Mouse (Mus musculus) hindbrain, postnatal 0 days (tissue): Measurements from ENCODE around the gene Myadml2. TPM values are rescaled to one million over a fixed set of nuclear protein-coding genes. Genes with fewer than 3 reads are reported as not detected.

Experiments used
- ATAC-seq: fragments of 200-750 bp; cut with Nextera tagmentation; 2 replicates; pipeline ENCODE4 v1.8.0; 2017; ENCODE audit warnings: mild to moderate bottlenecking, moderate TSS enrichment, moderate library complexity
- DNase-seq: peaks from one replicate; pipeline ENCODE4 v3.0.0-alpha.2; 2015; ENCODE audit warnings: low spot score
- H3K27ac ChIP-seq: fragments of 300-500 bp; sonication (generic); 2 replicates; pipeline ENCODE4 v1.5.1; 2014; ENCODE audit warnings: mild to moderate bottlenecking
- H3K27me3 ChIP-seq: fragments of 300-500 bp; sonication (generic); 2 replicates; pipeline ENCODE4 v1.6.1; 2014; ENCODE audit warnings: low read length, mixed read lengths; ENCODE audit not compliant: insufficient read depth
- H3K36me3 ChIP-seq: fragments of 300-500 bp; sonication (generic); 2 replicates; pipeline ENCODE4 v1.6.1; 2014; ENCODE audit warnings: low read length, mixed read lengths; ENCODE audit not compliant: insufficient read depth
- H3K4me1 ChIP-seq: fragments of 300-500 bp; sonication (generic); 2 replicates; pipeline ENCODE4 v1.6.1; 2014; ENCODE audit warnings: antibody characterized with exemption, low read length, mixed read lengths; ENCODE audit not compliant: insufficient read depth
- H3K4me2 ChIP-seq: fragments of 300-500 bp; sonication (generic); 2 replicates; pipeline ENCODE4 v1.6.1; 2014; ENCODE audit warnings: low read depth, mild to moderate bottlenecking, low read length, moderate library complexity, mixed read lengths
- H3K4me3 ChIP-seq: fragments of 300-500 bp; sonication (generic); 2 replicates; pipeline ENCODE4 v1.5.1; 2014; ENCODE audit warnings: low read length
- H3K9ac ChIP-seq: fragments of 300-500 bp; sonication (generic); replicated peaks from 2 replicates; pipeline ENCODE4 v1.6.1; 2014; ENCODE audit warnings: mild to moderate bottlenecking, low read length, moderate library complexity, mixed read lengths
- H3K9me3 ChIP-seq: fragments of 300-500 bp; sonication (generic); 2 replicates; pipeline ENCODE4 v1.6.1; 2016; ENCODE audit warnings: low read length, mixed read lengths
- CTCF ChIP-seq: IDR thresholded peaks from 2 replicates; pipeline ENCODE4 v1.5.1; 2016; ENCODE audit warnings: antibody characterized with exemption, control low read depth, low read depth
- WGBS: fragments of 180-500 bp; shearing (Covaris S2); extraction: QIAGEN DNeasy Blood & Tissue Kit; methylation state at CpG from one replicate; pipeline ENCODE4 v1.1.7; 2014; 5-methylcytosine and 5-hydroxymethylcytosine counted together
- microRNA-seq, 2 experiments: library from miRNA; unstranded; fragments of <30 nt; microRNA quantifications; one replicate each; pipeline ENCODE4; 2016
- polyA plus RNA-seq: library from polyadenylated mRNA; unstranded; fragments of >200 nt; fragmentation: Nextera tagmentation; extraction: Ambion mirVana; gene quantifications from 2 replicates; pipeline ENCODE4 v1.2.1, GENCODE M21; 2015
- total RNA-seq: library from RNA; depleted of rRNA; stranded (reverse); fragments of >200 nt; gene quantifications from 2 replicates; pipeline ENCODE4 v1.2.3, GENCODE M21; 2014; rRNA removed

The Myadml2 gene
- total and polyA plus RNA-seq, 2 experiments from 2014 or later, result 1.3 to 1.5 TPM

DNA sequence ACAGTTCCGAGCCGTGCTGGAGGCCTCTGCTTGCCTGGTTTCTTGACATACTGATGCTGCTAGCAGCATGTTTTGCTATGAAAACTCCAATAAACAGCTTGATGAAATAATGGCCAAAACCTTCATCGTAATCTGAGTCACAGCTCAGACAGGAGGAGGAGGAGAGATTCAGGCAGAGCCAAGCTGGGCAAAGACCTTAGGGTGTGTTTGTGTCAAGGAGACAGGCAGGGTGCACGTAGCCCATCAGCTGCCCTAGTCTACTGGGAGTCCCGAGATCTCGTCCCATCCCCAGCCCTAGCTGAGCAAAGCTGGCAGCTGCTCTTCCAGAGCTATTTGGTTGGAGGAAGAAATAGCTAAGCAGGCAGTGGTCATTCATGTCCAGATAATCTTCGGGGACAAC, 42.3 kb downstream of the Myadml2 start:
- no peak for TF ChIP-seq CTCF
- H3K4me2 ChIP-seq, result no peak overlapping the region
- no peak overlapping the region for H3K9ac ChIP-seq
- ATAC-seq (no peak), DNase-seq (no peak)
- no peaks in the 10 kb centered on the region for H3K27me3 ChIP-seq
- 85% methylated on average over 7 of the region's 7 CpGs for WGBS
- 0 out of 2 replicates have a peak, but pooled peaks cover 6% of the 10 kb centered on the region for H3K4me1 ChIP-seq
- H3K27ac ChIP-seq, result no peak overlapping the region
- peaks cover 29% of the 10 kb centered on the region for H3K36me3 ChIP-seq
- H3K4me3 ChIP-seq, result no peak overlapping the region
- H3K9me3 ChIP-seq, result no peaks in the 10 kb centered on the region

- no peaks in the 10 kb centered on the region for H3K9me3 ChIP-seq
- WGBS, result 89% methylated on average over 2 of the region's 2 CpGs
- no peak overlapping the region for H3K4me3 ChIP-seq
- no peak for TF ChIP-seq CTCF
- no peak for ATAC-seq
- DNase-seq, result no peak
- H3K36me3 ChIP-seq, result peaks cover 31% of the 10 kb centered on the region
- no peak overlapping the region for H3K27ac ChIP-seq
- no peak overlapping the region for H3K4me2 ChIP-seq
- no peaks in the 10 kb centered on the region for H3K27me3 ChIP-seq
- no peak overlapping the region for H3K9ac ChIP-seq
- peaks cover 8% of the 10 kb centered on the region; the same call in 1 of the 2 replicates for H3K4me1 ChIP-seq
Observed at GRCm38 (mm10) chr11:120603545-120603944, 44.4 kb downstream of the Myadml2 start.

DNA sequence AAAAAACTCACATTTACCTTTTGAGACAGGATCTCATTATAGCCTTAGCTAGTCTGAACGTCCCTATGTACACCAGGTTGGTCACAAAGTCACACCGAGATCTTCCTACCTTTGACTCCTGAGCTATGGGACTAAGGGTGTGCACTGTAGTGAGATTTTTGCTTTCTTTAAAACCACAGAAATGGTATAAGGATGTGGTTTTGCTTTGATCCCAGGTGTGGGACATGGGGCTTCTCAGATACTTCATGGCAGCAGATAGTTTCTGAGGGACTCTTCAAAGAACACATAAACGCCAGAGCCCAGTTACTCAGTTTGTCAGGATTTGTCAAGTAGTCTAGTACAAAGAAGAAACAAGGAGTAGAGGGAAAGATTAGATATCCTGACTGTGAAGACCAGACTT, 47.2 kb downstream of the Myadml2 start:
- no peak overlapping the region for H3K4me2 ChIP-seq
- H3K9ac ChIP-seq, result no peak overlapping the region
- H3K36me3 ChIP-seq, result peaks cover 38% of the 10 kb centered on the region
- DNase-seq (no peak), ATAC-seq (no peak)
- TF ChIP-seq CTCF, result no peak
- no peak overlapping the region for H3K4me3 ChIP-seq
- H3K4me1 ChIP-seq, result peaks cover 12% of the 10 kb centered on the region
- H3K27ac ChIP-seq, result no peak overlapping the region
- no peaks in the 10 kb centered on the region for H3K9me3 ChIP-seq
- WGBS, result 97% methylated on average over 3 of the region's 3 CpGs
- H3K27me3 ChIP-seq, result no peaks in the 10 kb centered on the region

GRCm38 (mm10) chr11:120598990-120599549, 48.9 kb downstream of the Myadml2 start:
- Histone ChIP-seq H3K27ac (peak overlapping the region; percentile 94), H3K36me3 (peaks cover 41% of the 10 kb centered on the region), H3K9me3 (no peaks in the 10 kb centered on the region), H3K27me3 (no peaks in the 10 kb centered on the region), H3K9ac (peak overlapping the region; percentile 94), H3K4me2 (peak overlapping the region; percentile 90), H3K4me1 (peaks cover 12% of the 10 kb centered on the region), H3K4me3 (peak overlapping the region; percentile 97)
- DNase-seq, result no peak
- WGBS, result 46% methylated on average over 17 of the region's 17 CpGs
- ATAC-seq, result no peak
- no peak for TF ChIP-seq CTCF

DNA sequence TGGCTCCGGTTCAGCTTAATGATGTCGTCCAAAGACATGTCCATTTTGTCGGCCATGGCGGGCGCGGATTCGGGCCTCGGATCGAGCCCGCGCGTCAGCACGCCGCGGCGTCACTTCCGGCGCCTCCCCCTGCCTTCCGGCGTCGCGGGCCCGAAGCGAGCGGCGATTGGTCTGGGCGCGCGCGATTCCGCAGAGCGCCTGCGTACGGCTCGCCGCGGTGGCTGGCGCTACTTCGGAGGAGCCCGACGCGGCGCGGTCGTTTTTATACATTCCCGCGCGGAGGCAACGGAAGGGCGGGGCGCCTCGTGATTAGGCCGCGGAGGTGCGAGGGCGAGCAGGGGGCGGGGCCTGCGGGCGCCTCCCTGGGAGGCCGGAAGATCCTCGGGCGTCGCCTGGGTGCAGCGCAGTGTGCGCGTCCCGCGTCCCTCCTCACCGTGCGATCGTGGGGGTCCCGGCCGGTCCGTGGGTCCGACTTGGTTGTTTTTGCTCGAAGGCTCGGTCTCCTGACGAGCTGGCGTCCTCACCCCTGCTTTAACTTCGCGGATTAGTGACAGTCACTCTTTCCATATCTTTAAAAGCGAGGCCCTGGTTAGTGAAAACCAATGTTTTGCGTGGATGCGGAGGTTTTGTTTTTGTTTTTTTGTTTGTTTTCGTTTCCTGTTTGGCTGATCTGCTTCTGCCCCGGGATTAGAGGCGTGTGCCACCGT, 49.5 kb downstream of the Myadml2 start, which contains the start of the genes Alyref and Anapc11:
TSS of gene Alyref (minus strand) at position 83 of the 707 bp plus-strand sequence.
TSS of gene Anapc11 (plus strand) at position 139 of the 707 bp plus-strand sequence.
- TF ChIP-seq CTCF, result no peak
- Histone ChIP-seq H3K9ac (peak within 1 kb of the TSS; percentile 94), H3K9me3 (no peaks in the 10 kb centered on the region), H3K27ac (peak within 1 kb of the TSS; percentile 94), H3K4me3 (peak within 1 kb of the TSS; percentile 97), H3K27me3 (no peaks in the 10 kb centered on the region), H3K4me2 (peak within 1 kb of the TSS; percentile 90), H3K36me3 (peaks cover 42% of the 10 kb centered on the region), H3K4me1 (peaks cover 12% of the 10 kb centered on the region)
- DNase-seq, result peak; percentile 98
- ATAC-seq, result peak; percentile 99
- WGBS, result under 1% methylated on average over 82 of the region's 88 CpGs

- WGBS, result 7% methylated on average over 74 of the region's 99 CpGs
- H3K4me3 ChIP-seq, result peak overlapping the region; percentile 97
- no peak for TF ChIP-seq CTCF
- H3K36me3 ChIP-seq, result peaks cover 43% of the 10 kb centered on the region
- peaks cover 12% of the 10 kb centered on the region for H3K4me1 ChIP-seq
- DNase-seq (no peak), ATAC-seq (no peak)
- H3K9ac ChIP-seq, result peak overlapping the region; percentile 94
- H3K4me2 ChIP-seq, result peak overlapping the region; percentile 90
- H3K27me3 ChIP-seq, result no peaks in the 10 kb centered on the region
- H3K9me3 ChIP-seq, result no peaks in the 10 kb centered on the region
- H3K27ac ChIP-seq, result peak overlapping the region; percentile 94
Observed at GRCm38 (mm10) chr11:120597240-120598235, 50.4 kb downstream of the Myadml2 start.

Small RNA genes lying within 50 kb of the gene (microRNA-seq; reads per million reads assigned to microRNA genes)
- 0.72 to 1.2 reads per million in 2 experiments for gene Mir6936

Other genes starting within 250 kb of the Myadml2 start
Only the 30 nearest of the 32 such genes appear.
- not detected in 2 replicates for gene Pde6g, start 194.7 kb downstream of the Myadml2 start, total RNA-seq
- gene Pde6g, start 194.7 kb downstream of the Myadml2 start, polyA plus RNA-seq, result 0.23 TPM in 1 of 2 replicates, not detected in the other
- gene Oxld1, start 190.1 kb downstream of the Myadml2 start, total RNA-seq, result 11.7 and 11.9 TPM in 2 replicates
- gene Oxld1, start 190.1 kb downstream of the Myadml2 start, polyA plus RNA-seq, result 13.3 and 13.6 TPM in 2 replicates
- gene Ccdc137, start 190.0 kb downstream of the Myadml2 start, total RNA-seq, result 10.4 and 15.4 TPM in 2 replicates
- gene Ccdc137, start 190.0 kb downstream of the Myadml2 start, polyA plus RNA-seq, result 17.3 and 18.7 TPM in 2 replicates
- 67.2 and 113 TPM in 2 replicates for gene Arl16, start 180.6 kb downstream of the Myadml2 start, total RNA-seq
- gene Arl16, start 180.6 kb downstream of the Myadml2 start, polyA plus RNA-seq, result 71.2 and 73.0 TPM in 2 replicates
- gene Mrpl12, start 163.5 kb downstream of the Myadml2 start, total RNA-seq, result 37.5 and 52.4 TPM in 2 replicates
- 147 and 155 TPM in 2 replicates for gene Mrpl12, start 163.5 kb downstream of the Myadml2 start, polyA plus RNA-seq
- gene Slc25a10, start 156.3 kb downstream of the Myadml2 start, total RNA-seq, result 41.3 and 52.5 TPM in 2 replicates
- 28.0 and 28.8 TPM in 2 replicates for gene Slc25a10, start 156.3 kb downstream of the Myadml2 start, polyA plus RNA-seq
- gene Gcgr, start 117.5 kb downstream of the Myadml2 start, total RNA-seq, result 0.99 and 3.1 TPM in 2 replicates
- 1.0 TPM in 2 replicates for gene Gcgr, start 117.5 kb downstream of the Myadml2 start, polyA plus RNA-seq
- gene Mcrip1, start 98.4 kb downstream of the Myadml2 start, total RNA-seq, result 144 and 192 TPM in 2 replicates
- 250 and 257 TPM in 2 replicates for gene Mcrip1, start 98.4 kb downstream of the Myadml2 start, polyA plus RNA-seq
- gene Ppp1r27, start 97.0 kb downstream of the Myadml2 start, total RNA-seq, result not detected in 2 replicates
- gene Ppp1r27, start 97.0 kb downstream of the Myadml2 start, polyA plus RNA-seq, result not detected in 2 replicates
- gene P4hb, start 74.9 kb downstream of the Myadml2 start, total RNA-seq, result 147 and 174 TPM in 2 replicates
- gene P4hb, start 74.9 kb downstream of the Myadml2 start, polyA plus RNA-seq, result 222 TPM in 2 replicates
- 252 and 297 TPM in 2 replicates for gene Arhgdia, start 66.5 kb downstream of the Myadml2 start, total RNA-seq
- gene Arhgdia, start 66.5 kb downstream of the Myadml2 start, polyA plus RNA-seq, result 403 and 425 TPM in 2 replicates
- gene Alyref, start 49.8 kb downstream of the Myadml2 start, total RNA-seq, result 95.2 and 114 TPM in 2 replicates
- 185 and 189 TPM in 2 replicates for gene Alyref, start 49.8 kb downstream of the Myadml2 start, polyA plus RNA-seq
- 38.0 and 39.6 TPM in 2 replicates for gene Anapc11, start 49.7 kb downstream of the Myadml2 start, total RNA-seq
- 198 and 200 TPM in 2 replicates for gene Anapc11, start 49.7 kb downstream of the Myadml2 start, polyA plus RNA-seq
- gene Npb, start 39.7 kb downstream of the Myadml2 start, total RNA-seq, result 0.78 TPM in 1 of 2 replicates, not detected in the other
- 1.8 and 3.0 TPM in 2 replicates for gene Npb, start 39.7 kb downstream of the Myadml2 start, polyA plus RNA-seq
- 120 and 142 TPM in 2 replicates for gene Pcyt2, start 30.2 kb downstream of the Myadml2 start, total RNA-seq
- gene Pcyt2, start 30.2 kb downstream of the Myadml2 start, polyA plus RNA-seq, result 125 and 143 TPM in 2 replicates
- gene Sirt7, start 22.9 kb downstream of the Myadml2 start, total RNA-seq, result 30.8 and 32.8 TPM in 2 replicates
- 32.3 and 38.3 TPM in 2 replicates for gene Sirt7, start 22.9 kb downstream of the Myadml2 start, polyA plus RNA-seq
- gene Mafg, start 14.6 kb downstream of the Myadml2 start, total RNA-seq, result 35.9 and 39.3 TPM in 2 replicates
- 36.5 and 38.9 TPM in 2 replicates for gene Mafg, start 14.6 kb downstream of the Myadml2 start, polyA plus RNA-seq
- 9.0 and 9.3 TPM in 2 replicates for gene Pycr1, start 4.4 kb downstream of the Myadml2 start, total RNA-seq
- 13.2 and 13.8 TPM in 2 replicates for gene Pycr1, start 4.4 kb downstream of the Myadml2 start, polyA plus RNA-seq
- 6.9 and 10.3 TPM in 2 replicates for gene Notum, start 13.0 kb upstream of the Myadml2 start, total RNA-seq
- 3.0 and 4.1 TPM in 2 replicates for gene Notum, start 13.0 kb upstream of the Myadml2 start, polyA plus RNA-seq
- gene Aspscr1, start 24.8 kb upstream of the Myadml2 start, total RNA-seq, result 105 and 130 TPM in 2 replicates
- 143 and 148 TPM in 2 replicates for gene Aspscr1, start 24.8 kb upstream of the Myadml2 start, polyA plus RNA-seq
- gene Cenpx, start 65.6 kb upstream of the Myadml2 start, total RNA-seq, result 57.6 and 78.6 TPM in 2 replicates
- gene Cenpx, start 65.6 kb upstream of the Myadml2 start, polyA plus RNA-seq, result 99.7 and 100 TPM in 2 replicates
- gene Lrrc45, start 65.8 kb upstream of the Myadml2 start, total RNA-seq, result 35.4 and 49.1 TPM in 2 replicates
- 41.7 and 44.3 TPM in 2 replicates for gene Lrrc45, start 65.8 kb upstream of the Myadml2 start, polyA plus RNA-seq
- 669 and 698 TPM in 2 replicates for gene Rac3, start 73.3 kb upstream of the Myadml2 start, total RNA-seq
- 593 and 639 TPM in 2 replicates for gene Rac3, start 73.3 kb upstream of the Myadml2 start, polyA plus RNA-seq
- 16.1 and 17.6 TPM in 2 replicates for gene Dcxr, start 79.1 kb upstream of the Myadml2 start, total RNA-seq
- 20.2 and 21.3 TPM in 2 replicates for gene Dcxr, start 79.1 kb upstream of the Myadml2 start, polyA plus RNA-seq
- 4.7 and 6.1 TPM in 2 replicates for gene Cbr2, start 84.0 kb upstream of the Myadml2 start, total RNA-seq
- gene Cbr2, start 84.0 kb upstream of the Myadml2 start, polyA plus RNA-seq, result 3.5 and 4.0 TPM in 2 replicates
- 0.42 and 1.3 TPM in 2 replicates for gene Hmga1b, start 114.6 kb upstream of the Myadml2 start, total RNA-seq
- gene Hmga1b, start 114.6 kb upstream of the Myadml2 start, polyA plus RNA-seq, result 1.9 and 2.5 TPM in 2 replicates
- 93.6 and 97.0 TPM in 2 replicates for gene Rfng, start 136.0 kb upstream of the Myadml2 start, total RNA-seq
- 94.6 and 107 TPM in 2 replicates for gene Rfng, start 136.0 kb upstream of the Myadml2 start, polyA plus RNA-seq
- gene Gps1, start 136.1 kb upstream of the Myadml2 start, total RNA-seq, result 304 and 314 TPM in 2 replicates
- 234 and 242 TPM in 2 replicates for gene Gps1, start 136.1 kb upstream of the Myadml2 start, polyA plus RNA-seq
- 36.3 and 48.5 TPM in 2 replicates for gene Dus1l, start 148.2 kb upstream of the Myadml2 start, total RNA-seq
- gene Dus1l, start 148.2 kb upstream of the Myadml2 start, polyA plus RNA-seq, result 40.4 and 42.2 TPM in 2 replicates
- 474 and 499 TPM in 2 replicates for gene Fasn, start 176.4 kb upstream of the Myadml2 start, total RNA-seq
- 48.9 and 54.4 TPM in 2 replicates for gene Fasn, start 176.4 kb upstream of the Myadml2 start, polyA plus RNA-seq